Mouse (Mus musculus): ENCODE data around the gene Olfr1192-ps1. TPM values are rescaled to one million over a fixed set of nuclear protein-coding genes. Genes with fewer than 3 reads are reported as not detected.
"Not testable (repeated sequence)": the region's sequence is repeated elsewhere in the genome, so short reads cannot be mapped to it uniquely, and the experiment has no call there.

The Olfr1192-ps1 gene
- not detected in 2 replicates for polyA plus RNA-seq (2015; fragmentation: Nextera tagmentation; extraction: Ambion mirVana)

- Histone ChIP-seq H3K4me2 (no peak within 1 kb of the TSS), H3K9me3 (no peaks in the 10 kb centered on the region), H3K36me3 (no peaks in the 10 kb centered on the region), H3K4me3 (no peak within 1 kb of the TSS), H3K4me1 (no peaks in the 10 kb centered on the region), H3K9ac (no peak within 1 kb of the TSS), H3K27ac (no peak within 1 kb of the TSS), H3K27me3 (no peaks in the 10 kb centered on the region)
- 26% methylated on average over 1 of the region's 1 CpGs for WGBS
- no peak for ATAC-seq (ENCODE audit: insufficient number of reproducible peaks, insufficient read depth, low FRiP score, low TSS enrichment, low read depth)
Observed at GRCm38 (mm10) chr2:88648209-88648608, at the start of gene Olfr1192-ps1. Gene Olfr1192-ps1 (plus strand): TSS chr2:88648509.

GRCm38 (mm10) chr2:88640242-88640641, 8.1 kb upstream of the Olfr1192-ps1 start, which contains the start of gene Olfr1191-ps1:
Gene Olfr1191-ps1 (plus strand): TSS chr2:88640542.
- H3K9me3 ChIP-seq; H3K4me2 ChIP-seq; H3K9ac ChIP-seq; H3K27me3 ChIP-seq; H3K36me3 ChIP-seq; ATAC-seq (ENCODE audit: insufficient number of reproducible peaks, insufficient read depth, low FRiP score, low TSS enrichment, low read depth); H3K4me1 ChIP-seq; H3K4me3 ChIP-seq; H3K27ac ChIP-seq: not testable (repeated sequence)
- 88% methylated on average over 1 of the region's 1 CpGs for WGBS

- not testable (repeated sequence) for H3K27me3 ChIP-seq; ATAC-seq (ENCODE audit: insufficient number of reproducible peaks, insufficient read depth, low FRiP score, low TSS enrichment, low read depth); H3K27ac ChIP-seq; H3K4me1 ChIP-seq; H3K36me3 ChIP-seq; H3K4me3 ChIP-seq; H3K9me3 ChIP-seq; H3K9ac ChIP-seq; H3K4me2 ChIP-seq
Observed at GRCm38 (mm10) chr2:88675328-88675727, 27.0 kb downstream of the Olfr1192-ps1 start, which contains the start of gene Olfr1193. Gene Olfr1193 (plus strand): TSS chr2:88675628.

- H3K36me3 ChIP-seq = no peaks in the 10 kb centered on the region
- H3K4me1 ChIP-seq = no peaks in the 10 kb centered on the region
- ATAC-seq (ENCODE audit: insufficient number of reproducible peaks, insufficient read depth, low FRiP score, low TSS enrichment, low read depth) = no peak
- no peaks in the 10 kb centered on the region for H3K9me3 ChIP-seq
- no peaks in the 10 kb centered on the region for H3K27me3 ChIP-seq
- no peak within 1 kb of the TSS for H3K4me2 ChIP-seq
- H3K4me3 ChIP-seq = no peak within 1 kb of the TSS
- H3K27ac ChIP-seq = no peak within 1 kb of the TSS
- H3K9ac ChIP-seq = no peak within 1 kb of the TSS
Observed at GRCm38 (mm10) chr2:88689087-88689486, 40.8 kb downstream of the Olfr1192-ps1 start, which contains the start of gene Olfr1195. Gene Olfr1195 (minus strand): TSS chr2:88689187.

- ATAC-seq (ENCODE audit: insufficient number of reproducible peaks, insufficient read depth, low FRiP score, low TSS enrichment, low read depth) = no peak
- 86% methylated on average over 2 of the region's 2 CpGs for WGBS
Observed at GRCm38 (mm10) chr2:88704497-88704896, 56.2 kb downstream of the Olfr1192-ps1 start, which contains the start of gene Olfr1196. Gene Olfr1196 (minus strand): TSS chr2:88704597.

More at GRCm38 (mm10) chr2:88704497-88704896, 56.2 kb downstream of the Olfr1192-ps1 start, which contains the start of gene Olfr1196:
- Histone ChIP-seq H3K27ac (no peak within 1 kb of the TSS), H3K4me1 (no peaks in the 10 kb centered on the region), H3K36me3 (no peaks in the 10 kb centered on the region), H3K4me2 (no peak within 1 kb of the TSS), H3K9ac (no peak within 1 kb of the TSS), H3K27me3 (no peaks in the 10 kb centered on the region), H3K4me3 (no peak within 1 kb of the TSS), H3K9me3 (no peaks in the 10 kb centered on the region)

Other genes starting within 250 kb of the Olfr1192-ps1 start
- not detected in 2 replicates for gene Olfr1179, start 242.1 kb upstream of the Olfr1192-ps1 start, polyA plus RNA-seq (2015; fragmentation: Nextera tagmentation; extraction: Ambion mirVana)
- not detected in 2 replicates for gene Olfr1180, start 229.4 kb upstream of the Olfr1192-ps1 start, polyA plus RNA-seq (2015; fragmentation: Nextera tagmentation; extraction: Ambion mirVana)
- not detected in 2 replicates for gene Olfr1181, start 222.3 kb upstream of the Olfr1192-ps1 start, polyA plus RNA-seq (2015; fragmentation: Nextera tagmentation; extraction: Ambion mirVana)
- gene Gm13757, start 199.4 kb upstream of the Olfr1192-ps1 start, polyA plus RNA-seq (2015; fragmentation: Nextera tagmentation; extraction: Ambion mirVana) = not detected in 2 replicates
- gene Olfr1183, start 193.6 kb upstream of the Olfr1192-ps1 start, polyA plus RNA-seq (2015; fragmentation: Nextera tagmentation; extraction: Ambion mirVana) = not detected in 2 replicates
- gene Olfr1184, start 164.9 kb upstream of the Olfr1192-ps1 start, polyA plus RNA-seq (2015; fragmentation: Nextera tagmentation; extraction: Ambion mirVana) = not detected in 2 replicates
- gene Olfr1185-ps1, start 155.2 kb upstream of the Olfr1192-ps1 start, polyA plus RNA-seq (2015; fragmentation: Nextera tagmentation; extraction: Ambion mirVana) = not detected in 2 replicates
- not detected in 2 replicates for gene Olfr1186, start 130.0 kb upstream of the Olfr1192-ps1 start, polyA plus RNA-seq (2015; fragmentation: Nextera tagmentation; extraction: Ambion mirVana)
- not detected in 2 replicates for gene Olfr1188, start 91.6 kb upstream of the Olfr1192-ps1 start, polyA plus RNA-seq (2015; fragmentation: Nextera tagmentation; extraction: Ambion mirVana)
- not detected in 2 replicates for gene Olfr1189, start 62.1 kb upstream of the Olfr1192-ps1 start, polyA plus RNA-seq (2015; fragmentation: Nextera tagmentation; extraction: Ambion mirVana)
- not detected in 2 replicates for gene Olfr1191-ps1, start 8.0 kb upstream of the Olfr1192-ps1 start, polyA plus RNA-seq (2015; fragmentation: Nextera tagmentation; extraction: Ambion mirVana)
- gene Olfr1193, start 27.1 kb downstream of the Olfr1192-ps1 start, polyA plus RNA-seq (2015; fragmentation: Nextera tagmentation; extraction: Ambion mirVana) = not detected in 2 replicates
- gene Olfr1195, start 40.7 kb downstream of the Olfr1192-ps1 start, polyA plus RNA-seq (2015; fragmentation: Nextera tagmentation; extraction: Ambion mirVana) = not detected in 2 replicates
- gene Olfr1196, start 56.1 kb downstream of the Olfr1192-ps1 start, polyA plus RNA-seq (2015; fragmentation: Nextera tagmentation; extraction: Ambion mirVana) = not detected in 2 replicates
- gene Olfr1197, start 83.9 kb downstream of the Olfr1192-ps1 start, polyA plus RNA-seq (2015; fragmentation: Nextera tagmentation; extraction: Ambion mirVana) = not detected in 2 replicates
- gene Olfr1198, start 102.9 kb downstream of the Olfr1192-ps1 start, polyA plus RNA-seq (2015; fragmentation: Nextera tagmentation; extraction: Ambion mirVana) = not detected in 2 replicates
- gene Olfr1199, start 112.0 kb downstream of the Olfr1192-ps1 start, polyA plus RNA-seq (2015; fragmentation: Nextera tagmentation; extraction: Ambion mirVana) = not detected in 2 replicates
- not detected in 2 replicates for gene Olfr1200, start 122.0 kb downstream of the Olfr1192-ps1 start, polyA plus RNA-seq (2015; fragmentation: Nextera tagmentation; extraction: Ambion mirVana)
- gene Olfr1201, start 144.5 kb downstream of the Olfr1192-ps1 start, polyA plus RNA-seq (2015; fragmentation: Nextera tagmentation; extraction: Ambion mirVana) = not detected in 2 replicates
- not detected in 2 replicates for gene Olfr1202, start 166.0 kb downstream of the Olfr1192-ps1 start, polyA plus RNA-seq (2015; fragmentation: Nextera tagmentation; extraction: Ambion mirVana)
- not detected in 2 replicates for gene Olfr1205, start 181.2 kb downstream of the Olfr1192-ps1 start, polyA plus RNA-seq (2015; fragmentation: Nextera tagmentation; extraction: Ambion mirVana)
- not detected in 2 replicates for gene Olfr1204, start 200.8 kb downstream of the Olfr1192-ps1 start, polyA plus RNA-seq (2015; fragmentation: Nextera tagmentation; extraction: Ambion mirVana)
- not detected in 2 replicates for gene Olfr1206, start 214.7 kb downstream of the Olfr1192-ps1 start, polyA plus RNA-seq (2015; fragmentation: Nextera tagmentation; extraction: Ambion mirVana)